Mouse (Mus musculus): ENCODE results near the gene Thsd4.

DNA sequence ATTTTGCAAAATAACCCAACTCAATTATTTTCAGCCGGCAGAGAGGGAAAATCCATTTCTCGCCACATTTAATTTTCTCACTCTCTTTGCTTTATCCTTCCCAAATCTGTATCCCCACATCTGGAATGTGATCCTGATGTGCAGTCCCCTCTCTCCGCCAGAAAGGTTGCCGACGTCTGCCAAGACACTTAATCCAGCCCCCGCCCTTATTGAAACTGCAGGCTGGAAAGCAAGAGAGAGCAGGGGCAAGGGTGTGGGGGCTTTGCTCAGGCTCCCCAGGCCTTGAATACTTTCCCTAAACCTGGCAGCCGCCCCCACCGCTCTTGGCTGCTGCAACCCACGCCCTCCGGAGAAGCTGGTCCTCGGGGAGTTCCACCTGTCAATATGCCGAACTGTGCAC lies 233.1 kb downstream of the Thsd4 start:
- TF ChIP-seq GATA1 (IDR thresholded peaks at IDR 0.05; ENCODE audit: borderline replicate concordance, low read length) (no peak), FLI1 (IDR thresholded peaks at IDR 0.05; ENCODE audit: low read length) (no peak)
